Comparison of ENCODE assay signal across 20 mouse cellular contexts in genomic region chr9:43334476-43334875, GRCm38 (mm10). TPM values are rescaled to one million over a fixed set of nuclear protein-coding genes. Genes with fewer than 3 reads are reported as not detected.
"Had no signal": no experiment of that assay in that cellular context is flagged by ENCODE, and none has a peak within 500 bp of the region (broad histone marks: within the 10 kb centered on the region; RNA-seq: fewer than 3 reads in every experiment).

No protein-coding gene starts in this region.

- H3K9me3 ChIP-seq: liver, embryonic 13.5 days; stomach, embryonic 15.5 days had no signal

- DNase-seq: kidney, adult 2 months; kidney, postnatal 25 days; liver, embryonic 13.5 days; lung, adult 2 months; lung, postnatal 14 days; lung, postnatal 4 days; midbrain, embryonic 14.5 days; right cerebral cortex, postnatal 14 days; spleen, adult 18-20 months; thymus, adult 18-20 months; thymus, postnatal 36 days had no signal

- H3K27me3 ChIP-seq: stomach, embryonic 15.5 days had no signal

- H3K9ac ChIP-seq: liver, embryonic 13.5 days; stomach, embryonic 15.5 days had no signal

- H3K4me1 ChIP-seq: liver, embryonic 13.5 days; stomach, embryonic 15.5 days had no signal

- H3K4me3 ChIP-seq: left cerebral cortex, adult 2 months; liver, embryonic 13.5 days; stomach, embryonic 15.5 days had no signal

- H3K27ac ChIP-seq: kidney, postnatal 0 days; left cerebral cortex, adult 2 months; liver, embryonic 13.5 days; stomach, embryonic 15.5 days had no signal

- H3K36me3 ChIP-seq: liver, embryonic 13.5 days; stomach, embryonic 15.5 days had no signal

- H3K4me2 ChIP-seq: liver, embryonic 13.5 days; midbrain, embryonic 11.5 days; stomach, embryonic 15.5 days had no signal

RNA-seq across cellular contexts. Expression of gene Trim29, which starts 23.8 kb away (rescaled TPM):
- total RNA-seq: left cerebral cortex, adult 2 months; liver, adult 2 months; megakaryocyte progenitor cell, adult 5-6 weeks; megakaryocyte-erythroid progenitor cell, adult 5-6 weeks had no signal
- polyA plus RNA-seq: liver, adult 2 months; liver, embryonic 16.5 days; midbrain, embryonic 14.5 days; neural tube, embryonic 14.5 days had no signal
